Mouse (Mus musculus): ENCODE results near the gene Gm19668. TPM values are rescaled to one million over a fixed set of nuclear protein-coding genes. Genes with fewer than 3 reads are reported as not detected.

Gm19668 gene
- not detected in 2 replicates for polyA plus RNA-seq (2015; fragmentation: Nextera tagmentation; extraction: Ambion mirVana)

DNA sequence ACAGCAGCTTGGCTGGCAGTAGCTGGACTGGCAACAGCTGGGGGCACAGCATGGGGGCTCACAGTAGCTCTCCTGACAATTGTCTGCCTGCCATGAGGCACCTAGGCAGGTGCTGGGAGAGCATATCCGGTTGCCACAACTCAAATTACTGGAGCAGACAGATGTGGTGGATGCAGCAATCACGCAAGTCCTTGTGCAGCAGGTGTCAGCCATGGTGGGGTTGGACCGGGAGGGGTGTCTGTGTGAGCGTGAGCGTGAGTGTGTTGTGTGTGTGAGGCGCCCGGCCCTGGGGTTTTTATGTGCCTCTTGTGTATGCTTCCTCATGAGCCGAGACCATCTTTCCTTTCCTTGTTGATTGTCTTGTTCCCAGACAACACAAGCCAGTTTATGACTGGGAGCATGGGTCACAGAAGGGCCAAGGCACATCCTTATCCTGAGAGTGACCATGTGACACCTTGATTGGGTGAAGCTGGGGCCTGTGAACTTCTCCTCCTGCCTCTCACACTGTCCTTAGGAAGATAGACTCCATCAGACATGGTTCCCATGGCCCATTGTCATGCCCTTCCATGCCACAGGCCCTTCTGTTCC lies at the start of gene Gm19668:
TSS of gene Gm19668 (minus strand) at position 213 of the 588 bp plus-strand sequence.
- H3K9ac ChIP-seq (replicated peaks; ENCODE audit: low read depth, low read length), result no peak within 1 kb of the TSS
- H3K36me3 ChIP-seq (ENCODE audit: control insufficient read depth, insufficient read depth), result no peaks in the 10 kb centered on the region
- no peaks in the 10 kb centered on the region for H3K9me3 ChIP-seq (ENCODE audit: control insufficient read depth, low read length)
- no peaks in the 10 kb centered on the region for H3K4me1 ChIP-seq (replicated peaks; ENCODE audit: control insufficient read depth, insufficient read depth, low read length)
- H3K27ac ChIP-seq (ENCODE audit: low read length), result 0 out of 2 replicates have a peak within 1 kb of the TSS, but pooled peaks have one; percentile 10
- 67% methylated on average over 8 of the region's 8 CpGs for WGBS
- no peak for ATAC-seq
- no peak within 1 kb of the TSS for H3K4me2 ChIP-seq (ENCODE audit: low read length)
- H3K4me3 ChIP-seq (replicated peaks; ENCODE audit: low read length), result no peak within 1 kb of the TSS
- H3K27me3 ChIP-seq (replicated peaks; ENCODE audit: control insufficient read depth, insufficient read depth, low read length), result no peaks in the 10 kb centered on the region

DNA sequence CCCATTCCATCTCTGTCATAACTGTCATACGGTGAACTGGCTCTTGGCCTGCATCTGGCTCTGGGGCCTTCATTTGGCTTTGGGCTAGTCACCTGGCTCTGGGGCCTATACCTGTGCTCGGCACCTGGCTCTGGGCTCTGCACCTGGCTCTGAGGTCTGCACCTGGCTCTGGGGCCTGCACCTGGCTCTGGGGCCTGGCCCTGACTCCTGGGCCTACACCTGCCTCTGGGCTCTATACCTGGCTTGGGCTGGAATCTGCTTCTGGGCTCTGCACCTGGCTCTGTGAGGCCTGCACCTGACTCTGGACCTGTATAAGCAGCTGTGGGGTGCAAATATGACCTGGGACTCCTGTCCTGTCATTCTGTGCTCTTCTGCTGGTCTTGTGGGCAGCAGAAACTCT lies 48.6 kb upstream of the Gm19668 start:
- Histone ChIP-seq H3K9me3 (ENCODE audit: control insufficient read depth, low read length) (peaks cover 7% of the 10 kb centered on the region), H3K27ac (ENCODE audit: low read length) (no peak overlapping the region), H3K36me3 (ENCODE audit: control insufficient read depth, insufficient read depth) (no peaks in the 10 kb centered on the region), H3K4me1 (replicated peaks; ENCODE audit: control insufficient read depth, insufficient read depth, low read length) (no peaks in the 10 kb centered on the region), H3K4me3 (replicated peaks; ENCODE audit: low read length) (no peak overlapping the region), H3K4me2 (ENCODE audit: low read length) (no peak overlapping the region), H3K27me3 (replicated peaks; ENCODE audit: control insufficient read depth, insufficient read depth, low read length) (no peaks in the 10 kb centered on the region), H3K9ac (replicated peaks; ENCODE audit: low read depth, low read length) (no peak overlapping the region)
- ATAC-seq, result no peak
- 76% methylated on average over 2 of the region's 2 CpGs for WGBS

DNA sequence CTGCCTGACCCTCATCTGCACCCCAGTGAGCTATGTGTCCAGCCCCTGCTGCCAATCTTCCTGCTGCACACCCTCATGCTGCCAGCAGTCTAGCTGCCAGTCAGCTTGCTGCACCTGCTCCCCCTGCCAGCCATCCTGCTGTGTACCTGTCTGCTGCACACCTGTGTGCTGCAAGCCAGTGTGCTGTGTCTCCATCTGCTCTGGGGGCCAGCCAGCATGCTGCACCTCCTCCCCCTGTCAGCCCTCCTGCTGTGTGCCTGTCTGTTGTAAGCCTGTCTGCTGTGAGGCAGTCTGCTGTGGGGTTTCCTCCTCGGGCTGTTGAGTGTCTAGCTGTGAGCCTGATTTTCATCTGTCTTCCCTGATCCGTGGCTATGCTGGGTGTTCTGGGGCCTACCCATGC lies 48.0 kb upstream of the Gm19668 start:
- Histone ChIP-seq H3K36me3 (ENCODE audit: control insufficient read depth, insufficient read depth) (no peaks in the 10 kb centered on the region), H3K4me1 (replicated peaks; ENCODE audit: control insufficient read depth, insufficient read depth, low read length) (no peaks in the 10 kb centered on the region), H3K9ac (replicated peaks; ENCODE audit: low read depth, low read length) (no peak overlapping the region), H3K9me3 (ENCODE audit: control insufficient read depth, low read length) (peaks cover 7% of the 10 kb centered on the region), H3K4me3 (replicated peaks; ENCODE audit: low read length) (no peak overlapping the region), H3K27ac (ENCODE audit: low read length) (no peak overlapping the region), H3K4me2 (ENCODE audit: low read length) (no peak overlapping the region), H3K27me3 (replicated peaks; ENCODE audit: control insufficient read depth, insufficient read depth, low read length) (no peaks in the 10 kb centered on the region)
- no peak for ATAC-seq
- 10% methylated on average over 2 of the region's 2 CpGs for WGBS

GRCm38 (mm10) chr10:77846503-77846902 lies 47.6 kb upstream of the Gm19668 start, which contains the start of gene Gm36176:
Gene Gm36176, plus strand, starts transcription at chr10:77846803.
- no peaks in the 10 kb centered on the region for H3K4me1 ChIP-seq (replicated peaks; ENCODE audit: control insufficient read depth, insufficient read depth, low read length)
- H3K27me3 ChIP-seq (replicated peaks; ENCODE audit: control insufficient read depth, insufficient read depth, low read length), result no peaks in the 10 kb centered on the region
- H3K9me3 ChIP-seq (ENCODE audit: control insufficient read depth, low read length), result peaks cover 7% of the 10 kb centered on the region
- no peak within 1 kb of the TSS for H3K4me2 ChIP-seq (ENCODE audit: low read length)
- no peak for ATAC-seq
- no peaks in the 10 kb centered on the region for H3K36me3 ChIP-seq (ENCODE audit: control insufficient read depth, insufficient read depth)
- no peak within 1 kb of the TSS for H3K9ac ChIP-seq (replicated peaks; ENCODE audit: low read depth, low read length)
- WGBS, result 59% methylated on average over 3 of the region's 3 CpGs
- no peak within 1 kb of the TSS for H3K27ac ChIP-seq (ENCODE audit: low read length)
- no peak within 1 kb of the TSS for H3K4me3 ChIP-seq (replicated peaks; ENCODE audit: low read length)

GRCm38 (mm10) chr10:77839006-77839405 lies 40.1 kb upstream of the Gm19668 start:
- no peaks in the 10 kb centered on the region for H3K36me3 ChIP-seq (ENCODE audit: control insufficient read depth, insufficient read depth)
- H3K27ac ChIP-seq (ENCODE audit: low read length), result no peak overlapping the region
- ATAC-seq, result no peak
- no peaks in the 10 kb centered on the region for H3K4me1 ChIP-seq (replicated peaks; ENCODE audit: control insufficient read depth, insufficient read depth, low read length)
- 80% methylated on average over 6 of the region's 6 CpGs for WGBS
- H3K4me3 ChIP-seq (replicated peaks; ENCODE audit: low read length), result no peak overlapping the region
- no peak overlapping the region for H3K4me2 ChIP-seq (ENCODE audit: low read length)
- H3K9ac ChIP-seq (replicated peaks; ENCODE audit: low read depth, low read length), result no peak overlapping the region
- H3K27me3 ChIP-seq (replicated peaks; ENCODE audit: control insufficient read depth, insufficient read depth, low read length), result no peaks in the 10 kb centered on the region
- 0 out of 2 replicates have a peak, but pooled peaks cover 5% of the 10 kb centered on the region for H3K9me3 ChIP-seq (ENCODE audit: control insufficient read depth, low read length)

GRCm38 (mm10) chr10:77835647-77836046 lies 36.7 kb upstream of the Gm19668 start, which contains the start of gene Krtap10-10:
Gene Krtap10-10, plus strand, starts transcription at chr10:77835947.
- H3K9ac ChIP-seq (replicated peaks; ENCODE audit: low read depth, low read length), result no peak within 1 kb of the TSS
- no peaks in the 10 kb centered on the region for H3K4me1 ChIP-seq (replicated peaks; ENCODE audit: control insufficient read depth, insufficient read depth, low read length)
- ATAC-seq, result no peak
- H3K36me3 ChIP-seq (ENCODE audit: control insufficient read depth, insufficient read depth), result no peaks in the 10 kb centered on the region
- WGBS, result 66% methylated on average over 9 of the region's 9 CpGs
- no peaks in the 10 kb centered on the region for H3K9me3 ChIP-seq (ENCODE audit: control insufficient read depth, low read length)
- H3K27me3 ChIP-seq (replicated peaks; ENCODE audit: control insufficient read depth, insufficient read depth, low read length), result no peaks in the 10 kb centered on the region
- H3K4me2 ChIP-seq (ENCODE audit: low read length), result no peak within 1 kb of the TSS
- no peak within 1 kb of the TSS for H3K4me3 ChIP-seq (replicated peaks; ENCODE audit: low read length)
- H3K27ac ChIP-seq (ENCODE audit: low read length), result no peak within 1 kb of the TSS

DNA sequence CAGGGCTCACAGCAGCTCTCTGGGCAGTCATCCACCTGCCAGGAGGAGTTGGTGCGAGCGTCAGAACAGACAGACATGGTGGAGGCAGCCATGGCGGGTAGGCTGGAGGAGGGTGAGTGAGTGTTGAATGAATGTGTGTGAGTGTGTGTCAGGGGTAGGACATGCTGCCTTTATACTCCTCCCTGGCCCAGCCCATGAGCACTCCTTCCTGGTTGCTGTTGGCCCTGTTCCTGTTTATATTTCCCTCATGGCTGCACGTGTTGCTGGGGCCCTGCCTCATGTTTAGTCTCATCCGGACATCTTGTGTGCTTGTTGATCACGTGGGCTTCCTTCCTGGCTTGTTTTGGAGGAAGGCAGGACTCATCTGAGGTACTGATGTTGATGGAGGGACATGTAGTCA lies 28.0 kb upstream of the Gm19668 start, which contains the start of gene Krtap10-4:
TSS of gene Krtap10-4 (minus strand) at position 145 of the 400 bp plus-strand sequence.
- 73% methylated on average over 6 of the region's 6 CpGs for WGBS
- no peak for ATAC-seq
- Histone ChIP-seq H3K27ac (ENCODE audit: low read length) (no peak within 1 kb of the TSS), H3K4me1 (replicated peaks; ENCODE audit: control insufficient read depth, insufficient read depth, low read length) (no peaks in the 10 kb centered on the region), H3K4me3 (replicated peaks; ENCODE audit: low read length) (no peak within 1 kb of the TSS), H3K27me3 (replicated peaks; ENCODE audit: control insufficient read depth, insufficient read depth, low read length) (no peaks in the 10 kb centered on the region), H3K36me3 (ENCODE audit: control insufficient read depth, insufficient read depth) (no peaks in the 10 kb centered on the region), H3K9me3 (ENCODE audit: control insufficient read depth, low read length) (peaks cover 6% of the 10 kb centered on the region), H3K9ac (replicated peaks; ENCODE audit: low read depth, low read length) (no peak within 1 kb of the TSS), H3K4me2 (ENCODE audit: low read length) (no peak within 1 kb of the TSS)

DNA sequence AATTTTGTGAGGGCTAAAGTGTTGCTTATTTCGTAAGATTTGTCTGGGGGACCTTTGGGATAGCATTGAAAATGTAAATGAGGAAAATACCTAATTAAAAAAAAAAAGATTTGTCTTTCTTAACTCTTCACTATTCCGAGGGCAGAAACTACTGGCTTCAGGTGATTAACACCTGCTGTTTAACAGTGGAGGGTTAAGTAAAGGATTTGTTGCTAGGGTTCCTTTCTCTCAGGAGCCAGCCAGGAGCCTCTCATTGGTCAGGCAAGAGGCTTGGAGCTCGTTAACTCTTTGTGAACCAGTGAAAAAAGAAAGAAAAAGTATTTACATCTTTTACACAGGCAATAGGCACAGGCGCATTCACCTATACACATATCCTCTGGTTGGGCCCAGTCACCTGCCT lies 20.3 kb upstream of the Gm19668 start:
- peaks cover 3% of the 10 kb centered on the region for H3K9me3 ChIP-seq (ENCODE audit: control insufficient read depth, low read length)

DNA sequence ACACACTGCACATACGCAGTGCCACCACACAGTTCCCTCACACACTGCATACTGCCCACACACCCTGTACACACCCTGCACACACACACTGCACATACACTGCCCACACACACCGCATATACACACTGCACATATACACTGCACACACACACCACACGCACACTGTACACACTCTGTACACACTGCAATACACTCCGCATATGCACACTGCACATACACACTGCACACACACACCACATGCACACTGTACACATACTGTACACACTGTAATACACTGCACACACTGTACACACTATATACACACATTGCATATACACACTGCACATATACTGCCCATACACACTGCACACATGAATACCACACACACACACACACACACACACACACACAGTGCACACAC lies 19.6 kb upstream of the Gm19668 start:
- ATAC-seq, result no peak; the same call in 1 of the 2 replicates
- no peak overlapping the region for H3K9ac ChIP-seq (replicated peaks; ENCODE audit: low read depth, low read length)
- 97% methylated on average over 4 of the region's 4 CpGs for WGBS

More for the DNA sequence above, 20.3 kb upstream of the Gm19668 start:
- no peak overlapping the region for H3K9ac ChIP-seq (replicated peaks; ENCODE audit: low read depth, low read length)
- no peak overlapping the region for H3K27ac ChIP-seq (ENCODE audit: low read length)
- H3K4me3 ChIP-seq (replicated peaks; ENCODE audit: low read length), result no peak overlapping the region
- H3K4me2 ChIP-seq (ENCODE audit: low read length), result no peak overlapping the region
- H3K36me3 ChIP-seq (ENCODE audit: control insufficient read depth, insufficient read depth), result no peaks in the 10 kb centered on the region
- no peaks in the 10 kb centered on the region for H3K27me3 ChIP-seq (replicated peaks; ENCODE audit: control insufficient read depth, insufficient read depth, low read length)
- no peak for ATAC-seq
- 15% methylated on average over 4 of the region's 4 CpGs for WGBS
- no peaks in the 10 kb centered on the region for H3K4me1 ChIP-seq (replicated peaks; ENCODE audit: control insufficient read depth, insufficient read depth, low read length)

More for the DNA sequence above, 19.6 kb upstream of the Gm19668 start:
- H3K4me3 ChIP-seq (replicated peaks; ENCODE audit: low read length), result no peak overlapping the region
- no peaks in the 10 kb centered on the region for H3K4me1 ChIP-seq (replicated peaks; ENCODE audit: control insufficient read depth, insufficient read depth, low read length)
- H3K4me2 ChIP-seq (ENCODE audit: low read length), result no peak overlapping the region
- H3K36me3 ChIP-seq (ENCODE audit: control insufficient read depth, insufficient read depth), result no peaks in the 10 kb centered on the region
- H3K9me3 ChIP-seq (ENCODE audit: control insufficient read depth, low read length), result no peaks in the 10 kb centered on the region
- no peak overlapping the region for H3K27ac ChIP-seq (ENCODE audit: low read length)
- H3K27me3 ChIP-seq (replicated peaks; ENCODE audit: control insufficient read depth, insufficient read depth, low read length), result no peaks in the 10 kb centered on the region

All from forebrain, embryonic 16.5 days (tissue).